Mouse (Mus musculus) brain, embryonic 14.5 days (tissue): ENCODE results near the gene Cstb.
A peak's percentile ranks its signal among the peaks of the same experiment; 100 is the strongest.

Experiments used
- CTCF ChIP-seq: fragments of 200-500 bp; IDR thresholded peaks from 2 replicates; pipeline ENCODE4 v1.5.1; 2012; ENCODE audit warnings: inconsistent platforms, mild to moderate bottlenecking, moderate library complexity, borderline replicate concordance; ENCODE audit not compliant: insufficient read depth, insufficient read length; ENCODE audit errors: extremely low read depth
- POLR2A ChIP-seq: fragments of 200-500 bp; IDR thresholded peaks from 2 replicates; pipeline ENCODE4 v1.6.1; 2012; ENCODE audit warnings: mild to moderate bottlenecking, inconsistent platforms, borderline replicate concordance; ENCODE audit not compliant: poor library complexity, insufficient read depth, insufficient read length, severe bottlenecking; ENCODE audit errors: extremely low read depth

GRCm38 (mm10) chr10:78395819-78396624, 29.4 kb upstream of the Cstb start:
- TF ChIP-seq POLR2A (no peak), CTCF (peak; percentile 97)
